Mouse (Mus musculus) G1E (cell line): ENCODE data around the gene Tns1. TPM values are rescaled to one million over a fixed set of nuclear protein-coding genes. Genes with fewer than 3 reads are reported as not detected.

ENCODE experiments used
- ATAC-seq: 2 replicates; pipeline ENCODE4 v1.8.0; 2016; ENCODE audit warnings: mild to moderate bottlenecking; ENCODE audit not compliant: insufficient number of reproducible peaks, poor library complexity, low FRiP score, severe bottlenecking; ENCODE audit errors: extremely low read depth
- DNase-seq: peaks from one replicate; pipeline ENCODE4 v3.0.0; 2012; ENCODE audit warnings: low spot score
- H3K27me3 ChIP-seq: 2 replicates; pipeline ENCODE4 v1.6.1; 2012; ENCODE audit warnings: mild to moderate bottlenecking, low read length, inconsistent platforms; ENCODE audit not compliant: insufficient read depth
- H3K36me3 ChIP-seq: replicated peaks from 2 replicates; pipeline ENCODE3; 2012; ENCODE audit warnings: mild to moderate bottlenecking, inconsistent platforms
- H3K4me1 ChIP-seq: 2 replicates; pipeline ENCODE4 v1.6.1; 2012; ENCODE audit warnings: low read depth, low read length, inconsistent platforms, mixed read lengths; ENCODE audit not compliant: insufficient read depth
- H3K4me3 ChIP-seq: 2 replicates; pipeline ENCODE4 v1.5.1; 2012; ENCODE audit warnings: low read depth, mild to moderate bottlenecking, inconsistent platforms, low read length, moderate library complexity, mixed read lengths
- H3K9me3 ChIP-seq: replicated peaks from 2 replicates; pipeline ENCODE4 v1.6.1; 2012; ENCODE audit warnings: inconsistent platforms
- CTCF ChIP-seq: IDR thresholded peaks from 2 replicates; pipeline ENCODE4 v1.5.1; 2012; ENCODE audit warnings: low read depth, low read length, inconsistent platforms, mixed read lengths
- GATA1 ChIP-seq: IDR thresholded peaks from 2 replicates; pipeline ENCODE4 v1.6.1; 2012; ENCODE audit warnings: borderline replicate concordance, low read length, inconsistent platforms, mixed read lengths
- GATA2 ChIP-seq: IDR thresholded peaks from 2 replicates; pipeline ENCODE4 v1.6.1; 2012; ENCODE audit warnings: low read depth, low read length, inconsistent platforms, borderline replicate concordance
- POLR2AphosphoS5 ChIP-seq: IDR thresholded peaks from 2 replicates; pipeline ENCODE4 v1.6.1; 2012; ENCODE audit warnings: low read depth, low read length, inconsistent platforms; ENCODE audit not compliant: insufficient replicate concordance
- TAL1 ChIP-seq: conservative IDR thresholded peaks from 2 replicates; pipeline ENCODE4 v1.6.1; 2012; ENCODE audit warnings: low read depth, low read length, inconsistent platforms, mixed read lengths
- polyA plus RNA-seq: library from polyadenylated mRNA; stranded (reverse); fragments of >175 nt; gene quantifications from 2 replicates; pipeline ENCODE4 v1.2.3, GENCODE M21; 2012
- total RNA-seq, 2 experiments: library from RNA; stranded (forward) in 1 of 2; stranded (reverse) in 1 of 2; fragments of 200-1000 nt in 1 of 2; fragments of >200 nt in 1 of 2; fragmentation: Nextera tagmentation in 1 of 2; gene quantifications; 2 replicates each; pipeline ENCODE4 v1.2.3; 2014 to 2017

The Tns1 gene
- total and polyA plus RNA-seq, 3 experiments = 0.55 to 27.2 (median 1.7) TPM

DNA sequence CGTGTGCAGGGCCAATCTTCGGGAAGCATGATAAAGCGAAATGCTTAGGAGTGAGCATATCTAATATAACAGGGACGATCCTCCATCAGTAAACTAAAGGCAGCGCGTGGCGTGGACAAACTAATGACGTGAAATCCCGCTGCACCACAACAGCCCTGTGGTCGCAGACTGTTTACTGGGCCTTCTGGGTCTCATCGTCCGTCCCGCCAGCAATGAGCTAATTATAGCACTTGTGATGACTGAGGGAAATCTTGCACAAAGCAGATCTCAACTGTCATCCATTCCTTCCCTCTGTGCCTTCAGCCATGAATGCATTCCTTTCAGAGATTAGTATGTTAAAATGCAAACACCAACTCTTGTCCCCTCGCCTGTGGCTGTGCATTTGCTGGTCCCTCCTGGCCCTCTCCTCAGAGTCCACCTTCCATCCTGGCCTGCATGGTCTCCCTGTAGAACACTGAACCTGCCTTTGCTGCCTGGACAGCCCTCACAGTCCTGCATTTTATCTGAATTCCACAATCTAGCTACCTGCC is 32.2 kb upstream of the Tns1 start:
- DNase-seq = no peak

DNA sequence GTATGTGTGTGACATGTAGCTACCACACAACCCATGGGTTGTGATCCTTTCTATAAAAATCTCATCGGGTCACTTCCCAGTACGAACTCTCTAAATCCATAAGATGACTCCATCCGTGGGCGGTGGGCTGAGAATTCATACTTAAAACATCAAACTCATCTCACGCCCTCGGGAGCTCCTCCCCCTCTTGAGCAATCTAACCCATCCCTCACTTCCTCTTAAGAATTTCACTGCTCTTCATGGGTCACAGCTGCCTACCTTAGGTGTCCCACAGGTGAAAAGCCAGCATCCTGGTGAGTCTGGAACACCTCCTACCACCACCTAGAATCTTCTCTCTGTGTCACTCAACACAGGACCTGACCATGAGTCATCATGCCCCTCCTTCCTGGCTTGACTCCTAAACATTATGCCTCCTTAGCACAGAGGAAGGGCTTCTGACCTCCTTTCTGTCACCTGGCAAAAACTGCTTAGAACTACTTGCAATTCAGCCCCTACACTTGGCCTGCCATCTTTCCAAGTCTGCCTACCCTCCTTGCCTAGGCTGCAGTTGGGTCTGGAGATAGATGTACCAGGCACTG is 31.3 kb upstream of the Tns1 start:
- Histone ChIP-seq H3K4me3 (no peak overlapping the region), H3K27me3 (peaks cover 5% of the 10 kb centered on the region; the same call in 1 of the 2 replicates), H3K4me1 (no peaks in the 10 kb centered on the region), H3K36me3 (no peaks in the 10 kb centered on the region), H3K9me3 (no peaks in the 10 kb centered on the region)
- DNase-seq (no peak), ATAC-seq (no peak)
- no peak for TF ChIP-seq TAL1
- TF ChIP-seq CTCF = no peak
- TF ChIP-seq GATA1 = no peak
- no peak for TF ChIP-seq GATA2
- no peak for TF ChIP-seq POLR2AphosphoS5

More for the DNA sequence above, 32.2 kb upstream of the Tns1 start:
- no peak for TF ChIP-seq CTCF
- no peak for TF ChIP-seq POLR2AphosphoS5
- TF ChIP-seq GATA2 = no peak
- TF ChIP-seq TAL1 = no peak
- no peak for TF ChIP-seq GATA1
- H3K4me1 ChIP-seq = no peaks in the 10 kb centered on the region
- no peaks in the 10 kb centered on the region for H3K36me3 ChIP-seq
- no peaks in the 10 kb centered on the region for H3K9me3 ChIP-seq
- peaks cover 7% of the 10 kb centered on the region for H3K27me3 ChIP-seq
- no peak overlapping the region for H3K4me3 ChIP-seq
- no peak for ATAC-seq

DNA sequence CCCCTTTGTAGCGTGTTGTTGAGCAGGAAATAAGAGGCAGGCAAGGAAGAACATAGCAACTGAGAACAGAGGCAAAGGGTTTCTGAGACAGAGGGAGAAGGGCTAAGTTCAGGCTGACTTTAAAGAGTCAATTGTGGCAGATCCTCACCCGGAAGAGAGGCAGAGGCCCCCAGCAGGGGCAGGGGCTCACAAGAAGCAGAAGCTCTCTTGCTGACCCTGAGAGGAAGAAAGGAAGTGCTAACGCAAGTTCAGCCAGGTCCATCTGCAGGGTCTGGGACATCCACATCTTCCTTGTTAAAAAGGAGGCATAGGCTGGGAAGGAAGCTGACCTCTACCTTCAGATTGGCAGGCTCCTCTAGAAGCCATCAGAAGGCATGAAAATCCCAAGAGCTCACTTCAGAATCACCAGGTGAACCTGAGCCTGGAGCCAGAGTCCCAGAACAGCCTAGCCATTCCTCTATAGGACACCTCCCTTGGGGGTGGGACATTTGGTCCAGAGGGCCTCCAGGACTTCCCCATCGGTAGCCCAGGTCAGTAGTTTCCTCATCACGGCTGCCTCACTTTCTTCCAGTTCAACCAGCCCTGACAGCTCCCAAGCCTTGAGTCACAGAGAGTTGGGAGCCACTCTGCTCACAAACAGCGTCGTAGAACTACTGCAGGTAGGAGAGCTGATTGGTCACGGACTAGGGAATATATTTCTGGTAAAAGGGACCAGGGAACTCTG is 29.4 kb upstream of the Tns1 start, which contains the start of gene Cxcr2:
Gene Cxcr2, plus strand, starts transcription at position 529 of the 724 bp plus-strand sequence.
- no peak within 1 kb of the TSS for H3K4me3 ChIP-seq
- TF ChIP-seq CTCF = no peak
- TF ChIP-seq GATA1 = no peak
- TF ChIP-seq POLR2AphosphoS5 = no peak
- TF ChIP-seq GATA2 = no peak
- no peak for TF ChIP-seq TAL1
- H3K27me3 ChIP-seq = peaks cover 2% of the 10 kb centered on the region; the same call in 1 of the 2 replicates
- no peaks in the 10 kb centered on the region for H3K9me3 ChIP-seq
- H3K36me3 ChIP-seq = no peaks in the 10 kb centered on the region
- DNase-seq (no peak), ATAC-seq (no peak)
- H3K4me1 ChIP-seq = no peaks in the 10 kb centered on the region

DNA sequence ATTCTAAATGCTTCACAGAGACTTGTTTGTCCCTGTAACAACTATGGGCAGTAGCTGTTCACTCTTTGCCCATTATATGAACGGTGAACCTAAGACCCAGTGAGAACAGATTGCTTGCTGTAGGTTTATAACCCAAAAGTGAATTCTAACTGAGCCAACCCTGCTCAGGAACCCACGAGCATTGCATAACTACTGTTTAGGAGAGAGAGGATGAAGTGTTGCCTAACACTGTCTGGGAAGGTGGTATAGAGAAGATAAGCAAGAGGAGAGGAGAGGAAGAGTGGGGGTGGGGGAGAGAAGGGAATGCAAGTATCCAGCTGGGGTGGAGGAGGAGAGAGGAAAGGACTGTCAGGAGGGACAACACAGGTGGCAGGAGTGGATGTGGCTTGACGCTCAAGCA is 26.8 kb upstream of the Tns1 start:
- Histone ChIP-seq H3K4me1 (no peaks in the 10 kb centered on the region), H3K4me3 (no peak overlapping the region), H3K9me3 (no peaks in the 10 kb centered on the region), H3K36me3 (no peaks in the 10 kb centered on the region), H3K27me3 (peaks cover 9% of the 10 kb centered on the region; the same call in 1 of the 2 replicates)
- no peak for ATAC-seq
- no peak for DNase-seq
- no peak for TF ChIP-seq GATA2
- TF ChIP-seq CTCF = no peak
- TF ChIP-seq GATA1 = no peak
- TF ChIP-seq TAL1 = no peak
- TF ChIP-seq POLR2AphosphoS5 = no peak

DNA sequence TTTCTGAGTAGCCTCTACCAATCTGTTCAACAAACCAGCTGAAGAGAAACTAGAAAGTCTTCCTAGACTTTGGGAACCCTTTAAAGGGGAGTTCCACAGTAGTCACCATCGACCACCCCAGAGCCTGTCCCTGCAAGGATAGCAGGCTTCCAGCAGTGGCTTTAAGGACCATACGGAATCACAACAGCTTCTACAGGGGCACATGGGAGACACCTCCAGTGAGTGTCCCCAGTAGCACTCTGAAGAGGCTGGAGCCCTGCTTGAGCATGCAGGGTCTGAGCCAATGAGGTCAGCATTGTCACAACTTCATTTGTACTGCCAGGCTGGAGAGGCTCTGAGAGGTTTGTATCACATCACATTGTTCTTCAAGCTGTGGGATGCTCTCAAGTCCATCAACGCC is 25.9 kb upstream of the Tns1 start:
- no peak overlapping the region for H3K4me3 ChIP-seq
- ATAC-seq = no peak
- H3K27me3 ChIP-seq = peaks cover 9% of the 10 kb centered on the region; the same call in 1 of the 2 replicates
- H3K9me3 ChIP-seq = no peaks in the 10 kb centered on the region
- no peak for TF ChIP-seq POLR2AphosphoS5
- no peak for TF ChIP-seq TAL1
- TF ChIP-seq GATA2 = no peak
- no peak for TF ChIP-seq CTCF
- no peak for TF ChIP-seq GATA1
- no peak for DNase-seq
- H3K36me3 ChIP-seq = no peaks in the 10 kb centered on the region
- H3K4me1 ChIP-seq = no peaks in the 10 kb centered on the region

DNA sequence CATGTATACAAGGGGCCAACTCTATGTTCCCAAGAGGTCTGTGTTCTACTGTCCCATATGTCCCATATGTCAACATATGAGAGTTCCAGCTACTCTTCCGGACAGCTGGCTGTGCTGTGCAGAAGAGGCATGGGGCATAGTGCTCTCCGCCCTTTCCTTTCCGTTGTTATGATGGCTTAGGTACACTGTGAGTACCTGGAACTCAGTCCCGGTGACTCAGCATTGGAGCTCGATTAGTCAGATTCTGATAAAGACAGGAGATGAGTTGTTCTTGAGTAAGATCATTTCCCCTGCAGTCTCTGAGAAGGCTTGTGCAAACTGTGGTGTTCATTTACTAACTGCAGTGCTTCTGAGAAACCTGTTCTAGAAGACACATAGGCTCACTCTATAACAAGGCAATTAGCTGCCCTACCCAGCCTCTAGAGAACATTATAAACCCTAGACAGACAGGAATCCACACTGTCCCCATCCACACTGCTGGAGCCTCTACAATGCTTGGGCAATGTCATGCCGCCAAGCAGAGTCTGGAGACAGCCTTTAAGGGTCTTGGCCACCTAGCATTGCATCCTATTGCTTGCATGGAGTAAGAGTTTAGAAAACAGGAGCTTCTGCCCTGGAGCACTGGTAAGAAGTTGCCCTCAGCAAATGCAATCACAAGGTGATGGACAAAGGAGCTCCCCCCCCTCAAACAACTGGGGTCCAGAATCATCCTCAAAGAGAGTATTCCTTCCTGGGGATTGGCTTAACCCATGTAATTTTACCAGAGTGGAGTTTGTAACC is 25.0 kb upstream of the Tns1 start:
- H3K27me3 ChIP-seq = peaks cover 9% of the 10 kb centered on the region; the same call in 1 of the 2 replicates
- H3K4me1 ChIP-seq = no peaks in the 10 kb centered on the region
- no peaks in the 10 kb centered on the region for H3K36me3 ChIP-seq
- H3K4me3 ChIP-seq = no peak overlapping the region
- no peak for TF ChIP-seq POLR2AphosphoS5
- no peak for TF ChIP-seq GATA2
- no peak for TF ChIP-seq CTCF
- no peak for TF ChIP-seq GATA1
- no peak for TF ChIP-seq TAL1
- H3K9me3 ChIP-seq = no peaks in the 10 kb centered on the region
- ATAC-seq (no peak), DNase-seq (no peak)
